Mouse (Mus musculus) olfactory bulb, adult 2 months (tissue): ENCODE measurements at regions not wholly inside any gene's neighbourhood (a gene's known extent, or its start where the extent isn't known, plus 50 kb on each side); places are given as distances from the start of the nearest gene placed in this dataset.

ENCODE experiments used
- CTCF ChIP-seq: fragments of 200-500 bp; IDR thresholded peaks from 2 replicates; pipeline ENCODE4 v1.5.1; 2012; ENCODE audit warnings: low read depth, mild to moderate bottlenecking, low read length, moderate library complexity; ENCODE audit not compliant: insufficient read depth
- POLR2A ChIP-seq: fragments of 200-500 bp; IDR thresholded peaks from 2 replicates; pipeline ENCODE4 v1.6.1; 2012; ENCODE audit warnings: mild to moderate bottlenecking, low read depth, low read length, moderate library complexity; ENCODE audit not compliant: insufficient read depth

DNA sequence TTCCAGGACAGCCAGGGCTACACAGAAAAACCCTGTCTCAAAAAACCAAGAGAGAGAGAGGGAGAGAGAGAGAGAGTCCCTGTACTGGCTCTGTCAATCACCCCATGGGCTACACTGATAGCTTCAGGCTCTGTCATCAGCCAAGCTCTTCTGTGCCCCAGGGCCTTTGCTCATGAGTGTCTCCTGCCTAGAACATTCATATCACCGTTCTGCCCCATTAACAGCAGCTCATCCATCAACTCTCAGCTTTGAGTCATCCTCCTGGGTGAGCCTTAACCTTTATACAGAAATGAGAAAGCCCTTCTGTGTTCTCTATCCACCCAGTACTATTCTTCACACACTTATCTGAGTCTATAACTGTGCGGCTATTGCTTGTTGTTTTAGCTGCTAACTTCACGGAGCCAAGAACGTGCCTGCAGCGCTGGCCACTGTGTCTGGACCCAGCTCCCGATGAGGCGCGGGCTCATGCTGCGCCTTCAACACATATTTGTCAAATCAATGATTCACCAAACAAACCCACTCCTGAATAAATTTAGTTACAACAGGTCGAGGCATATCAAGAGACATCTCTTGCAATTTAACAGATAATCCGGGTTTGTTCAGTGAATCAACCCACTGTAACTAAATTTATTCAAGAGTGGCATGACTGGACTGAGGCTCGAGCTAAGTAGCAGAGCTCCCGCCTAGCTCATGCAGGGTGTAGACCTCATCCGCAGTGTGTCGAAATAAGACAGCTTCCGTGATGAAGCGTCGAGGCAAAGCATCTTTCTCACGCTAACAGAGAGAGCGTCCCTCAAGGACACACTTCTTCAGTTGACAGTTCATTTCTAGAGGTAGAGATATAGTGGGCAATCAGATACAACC, 152.1 kb downstream of the Katnal1 start:
- no peak for TF ChIP-seq CTCF
- no peak for TF ChIP-seq POLR2A
